17 mouse cellular contexts compared by ENCODE assay signal in genomic region chr12:58590547-58591479, GRCm38 (mm10).
DNase-seq lines count a peak whose midpoint lies in the region; ATAC-seq and TF ChIP-seq lines count a peak whose summit lies in the region.
"Had no signal": no experiment of that assay in that cellular context is flagged by ENCODE, and none has a peak within 500 bp of the region (broad histone marks: within the 10 kb centered on the region; RNA-seq: fewer than 3 reads in every experiment).

No protein-coding gene starts in this region.

- H3K27me3 ChIP-seq in hindbrain, embryonic 16.5 days (replicated peaks; ENCODE audit: control insufficient read depth, insufficient read depth, low read length) = no peaks in the 10 kb centered on the region
- H3K27me3 ChIP-seq in hindbrain, embryonic 13.5 days = no peaks in the 10 kb centered on the region
- H3K27me3 ChIP-seq in forebrain, embryonic 14.5 days (replicated peaks; ENCODE audit: control insufficient read depth, insufficient read depth, low read length) = no peaks in the 10 kb centered on the region
- no peaks in the 10 kb centered on the region for H3K27me3 ChIP-seq in midbrain, embryonic 16.5 days (ENCODE audit: control insufficient read depth, insufficient read depth, low read depth, low read length)
- H3K27me3 ChIP-seq: heart, embryonic 13.5 days; kidney, embryonic 15.5 days; liver, embryonic 13.5 days; lung, embryonic 15.5 days; neural tube, embryonic 13.5 days had no signal

- no peaks in the 10 kb centered on the region; the same call in 1 of the 2 replicates for H3K4me1 ChIP-seq in hindbrain, embryonic 16.5 days (ENCODE audit: control insufficient read depth, insufficient read depth, low read depth, low read length)
- peaks cover 8% of the 10 kb centered on the region for H3K4me1 ChIP-seq in hindbrain, embryonic 13.5 days (replicated peaks)
- peaks cover 7% of the 10 kb centered on the region; the same call in 1 of the 2 replicates for H3K4me1 ChIP-seq in forebrain, embryonic 14.5 days (ENCODE audit: control insufficient read depth, insufficient read depth, low read length)
- H3K4me1 ChIP-seq in midbrain, embryonic 16.5 days (ENCODE audit: control insufficient read depth, insufficient read depth, low read length) = peaks cover 7% of the 10 kb centered on the region; the same call in 1 of the 2 replicates
- H3K4me1 ChIP-seq: heart, embryonic 13.5 days; kidney, embryonic 15.5 days; liver, embryonic 13.5 days; lung, embryonic 15.5 days; neural tube, embryonic 13.5 days had no signal

- ATAC-seq in hindbrain, embryonic 16.5 days = peak; percentile 56; the same call in 1 of the 2 replicates
- ATAC-seq in hindbrain, embryonic 13.5 days (ENCODE audit: low FRiP score) = no peak
- ATAC-seq in forebrain, embryonic 14.5 days = peak; percentile 72
- peak; percentile 67 for ATAC-seq in midbrain, embryonic 16.5 days
- ATAC-seq: intestine, embryonic 16.5 days had no signal

- no peak overlapping the region for H3K4me2 ChIP-seq in hindbrain, embryonic 16.5 days (ENCODE audit: low read length)
- no peak overlapping the region for H3K4me2 ChIP-seq in hindbrain, embryonic 13.5 days
- no peak overlapping the region for H3K4me2 ChIP-seq in forebrain, embryonic 14.5 days (ENCODE audit: low read length)
- no peak overlapping the region for H3K4me2 ChIP-seq in midbrain, embryonic 16.5 days (ENCODE audit: low read length)
- H3K4me2 ChIP-seq: heart, embryonic 13.5 days; kidney, embryonic 15.5 days; liver, embryonic 13.5 days; lung, embryonic 15.5 days; neural tube, embryonic 13.5 days had no signal

- H3K36me3 ChIP-seq in hindbrain, embryonic 16.5 days (ENCODE audit: control insufficient read depth, insufficient read depth, low read length) = no peaks in the 10 kb centered on the region
- H3K36me3 ChIP-seq in hindbrain, embryonic 13.5 days = no peaks in the 10 kb centered on the region
- H3K36me3 ChIP-seq in forebrain, embryonic 14.5 days (ENCODE audit: control insufficient read depth, insufficient read depth, low read length) = no peaks in the 10 kb centered on the region
- no peaks in the 10 kb centered on the region for H3K36me3 ChIP-seq in midbrain, embryonic 16.5 days (ENCODE audit: control insufficient read depth, insufficient read depth, low read length)
- H3K36me3 ChIP-seq: heart, embryonic 13.5 days; kidney, embryonic 15.5 days; liver, embryonic 13.5 days; lung, embryonic 15.5 days; neural tube, embryonic 13.5 days had no signal

- no peak for TF ChIP-seq POLR2A in brain, embryonic 14.5 days (IDR thresholded peaks at IDR 0.05; ENCODE audit: borderline replicate concordance, extremely low read depth, insufficient read depth, insufficient read length, poor library complexity, severe bottlenecking)

- H3K9me3 ChIP-seq in hindbrain, embryonic 16.5 days (ENCODE audit: control insufficient read depth, low read length) = no peaks in the 10 kb centered on the region
- no peaks in the 10 kb centered on the region for H3K9me3 ChIP-seq in hindbrain, embryonic 13.5 days
- no peaks in the 10 kb centered on the region for H3K9me3 ChIP-seq in forebrain, embryonic 14.5 days (replicated peaks; ENCODE audit: control insufficient read depth, low read length)
- H3K9me3 ChIP-seq in midbrain, embryonic 16.5 days (replicated peaks; ENCODE audit: control insufficient read depth, low read length, poor library complexity, severe bottlenecking) = no peaks in the 10 kb centered on the region
- H3K9me3 ChIP-seq: heart, embryonic 13.5 days; kidney, embryonic 15.5 days; liver, embryonic 13.5 days; lung, embryonic 15.5 days; neural tube, embryonic 13.5 days had no signal

- no peak overlapping the region for H3K4me3 ChIP-seq in hindbrain, embryonic 16.5 days (ENCODE audit: low read length)
- no peak overlapping the region for H3K4me3 ChIP-seq in hindbrain, embryonic 13.5 days
- no peak overlapping the region for H3K4me3 ChIP-seq in forebrain, embryonic 14.5 days (ENCODE audit: low read depth, low read length)
- H3K4me3 ChIP-seq in midbrain, embryonic 16.5 days (ENCODE audit: low read depth, low read length) = no peak overlapping the region
- H3K4me3 ChIP-seq: heart, embryonic 13.5 days; kidney, embryonic 15.5 days; liver, embryonic 13.5 days; lung, embryonic 15.5 days; neural tube, embryonic 13.5 days had no signal

- peak; percentile 59 for DNase-seq in brain, embryonic 14.5 days (ENCODE audit: low read depth)
- DNase-seq in forebrain, embryonic 14.5 days (ENCODE audit: low spot score) = peak; percentile 36
- DNase-seq in urinary bladder, postnatal 10 days (ENCODE audit: low spot score) = no peak
- no peak for DNase-seq in spleen, postnatal 36 days (ENCODE audit: low spot score in 2 of 2)
- DNase-seq: adrenal gland, postnatal 36 days; gastrocnemius, postnatal 36 days; heart, postnatal 36 days; liver, embryonic 13.5 days; thymus, postnatal 4 days had no signal

- H3K9ac ChIP-seq in hindbrain, embryonic 16.5 days (ENCODE audit: low read depth, low read length) = no peak overlapping the region
- H3K9ac ChIP-seq in hindbrain, embryonic 13.5 days = no peak overlapping the region
- H3K9ac ChIP-seq in forebrain, embryonic 14.5 days (ENCODE audit: low read length) = no peak overlapping the region
- no peak overlapping the region for H3K9ac ChIP-seq in midbrain, embryonic 16.5 days (ENCODE audit: low read depth, low read length)
- H3K9ac ChIP-seq: heart, embryonic 13.5 days; kidney, embryonic 15.5 days; liver, embryonic 13.5 days; lung, embryonic 15.5 days; neural tube, embryonic 13.5 days had no signal

- 54% methylated on average over 7 of the region's 7 CpGs for WGBS in hindbrain, embryonic 16.5 days
- 68% methylated on average over 7 of the region's 7 CpGs for WGBS in hindbrain, embryonic 13.5 days
- WGBS in forebrain, embryonic 14.5 days = 38% methylated on average over 7 of the region's 7 CpGs
- WGBS in midbrain, embryonic 16.5 days = 49% methylated on average over 7 of the region's 7 CpGs

- H3K27ac ChIP-seq in hindbrain, embryonic 16.5 days (ENCODE audit: low read depth, low read length) = no peak overlapping the region
- H3K27ac ChIP-seq in hindbrain, embryonic 13.5 days = no peak overlapping the region
- no peak overlapping the region for H3K27ac ChIP-seq in forebrain, embryonic 14.5 days (ENCODE audit: low read depth, low read length)
- H3K27ac ChIP-seq in midbrain, embryonic 16.5 days (ENCODE audit: low read length) = no peak overlapping the region
- H3K27ac ChIP-seq: heart, embryonic 13.5 days; kidney, embryonic 15.5 days; liver, embryonic 13.5 days; lung, embryonic 15.5 days; neural tube, embryonic 13.5 days had no signal

- no peak for TF ChIP-seq CTCF in brain, embryonic 14.5 days (IDR thresholded peaks at IDR 0.05; ENCODE audit: borderline replicate concordance, extremely low read depth, insufficient read depth, insufficient read length)

Comparison
In these comparisons a context has a peak if more than half of its experiments do, and no peak if none do; other contexts are left out.
1. DNase-seq: peak in brain, embryonic 14.5 days (single experiment) and forebrain, embryonic 14.5 days (single experiment); none in urinary bladder, postnatal 10 days (single experiment) and spleen, postnatal 36 days (0 of 2).